Comparison of ENCODE assay signal across 13 mouse cellular contexts in the genomic region with DNA sequence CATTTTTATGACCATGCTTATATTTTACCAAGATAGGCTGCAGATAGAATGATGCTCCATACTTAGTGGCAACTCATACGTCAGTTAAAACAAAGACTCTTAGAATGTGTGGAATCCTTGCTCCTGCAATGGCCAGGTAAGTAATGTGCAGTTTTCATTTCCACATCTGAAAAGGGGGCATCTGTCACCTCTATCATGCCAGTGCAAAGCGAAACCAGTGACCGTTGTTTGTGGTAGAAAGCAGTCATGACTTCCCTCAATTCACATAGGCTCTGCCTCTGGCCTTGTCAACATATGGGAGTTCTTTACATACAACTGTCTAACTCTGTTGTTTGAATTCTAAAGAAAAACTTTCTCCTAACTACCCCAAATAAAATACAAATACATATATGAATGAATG. TPM values are rescaled to one million over a fixed set of nuclear protein-coding genes. Genes with fewer than 3 reads are reported as not detected.
DNase-seq lines count a peak whose midpoint lies in the region; ATAC-seq and TF ChIP-seq lines count a peak whose summit lies in the region.
"Had no signal": no experiment of that assay in that cellular context is flagged by ENCODE, and none has a peak within 500 bp of the region (broad histone marks: within the 10 kb centered on the region; RNA-seq: fewer than 3 reads in every experiment).

No protein-coding gene starts in this region.

- H3K27ac ChIP-seq in heart, embryonic 14.5 days (replicated peaks in 1 of 2; ENCODE audit: control insufficient read depth in 1 of 2, insufficient read depth in 1 of 2, low read depth in 2 of 2, low read length in 2 of 2) = peak overlapping the region in 1 of 2 experiments; percentile 30; a peak in 1 of 4 replicates
- H3K27ac ChIP-seq in lung, embryonic 16.5 days (ENCODE audit: low read length) = no peak overlapping the region
- peak overlapping the region; percentile 85 for H3K27ac ChIP-seq in bone marrow macrophage, adult 2 months (ENCODE audit: insufficient read depth, low read depth, low read length)
- H3K27ac ChIP-seq: layer of hippocampus, adult 2 months; limb, embryonic 13.5 days had no signal

- no peaks in the 10 kb centered on the region for H3K27me3 ChIP-seq in heart, embryonic 14.5 days (ENCODE audit: control insufficient read depth, insufficient read depth, low read length)
- no peaks in the 10 kb centered on the region for H3K27me3 ChIP-seq in lung, embryonic 16.5 days (ENCODE audit: control insufficient read depth, insufficient read depth, low read depth, low read length)
- H3K27me3 ChIP-seq: limb, embryonic 13.5 days had no signal

- no peaks in the 10 kb centered on the region for H3K36me3 ChIP-seq in heart, embryonic 14.5 days (ENCODE audit: control insufficient read depth, insufficient read depth, low read length)
- no peaks in the 10 kb centered on the region for H3K36me3 ChIP-seq in lung, embryonic 16.5 days (ENCODE audit: control insufficient read depth, insufficient read depth, low read length)
- H3K36me3 ChIP-seq: limb, embryonic 13.5 days had no signal

- TF ChIP-seq CTCF in bone marrow macrophage, adult 2 months (IDR thresholded peaks at IDR 0.05; ENCODE audit: low read depth, low read length) = no peak

- no peak overlapping the region for H3K9ac ChIP-seq in heart, embryonic 14.5 days (ENCODE audit: low read length)
- no peak overlapping the region for H3K9ac ChIP-seq in lung, embryonic 16.5 days (ENCODE audit: low read length)
- H3K9ac ChIP-seq: limb, embryonic 13.5 days had no signal

- no peak for TF ChIP-seq POLR2A in bone marrow macrophage, adult 2 months (IDR thresholded peaks at IDR 0.05; ENCODE audit: borderline replicate concordance, low read depth, low read length)

- DNase-seq in heart, postnatal 4 days = no peak
- no peak for DNase-seq in lung, adult 18-20 months
- no peak for DNase-seq in Muller cell, postnatal 12 days (ENCODE audit: inconsistent ontology term)
- DNase-seq: right cerebral cortex, adult 18-20 months had no signal

- peak overlapping the region; percentile 66 for H3K4me2 ChIP-seq in heart, embryonic 14.5 days (ENCODE audit: low read length)
- peak overlapping the region; percentile 19 for H3K4me2 ChIP-seq in lung, embryonic 16.5 days (ENCODE audit: low read depth, low read length)
- H3K4me2 ChIP-seq: limb, embryonic 13.5 days had no signal

- 60% methylated on average over 3 of the region's 3 CpGs for WGBS in heart, embryonic 14.5 days
- 69% methylated on average over 3 of the region's 3 CpGs for WGBS in lung, embryonic 16.5 days

- no peaks in the 10 kb centered on the region for H3K9me3 ChIP-seq in heart, embryonic 14.5 days (ENCODE audit: control insufficient read depth, low read length)
- no peaks in the 10 kb centered on the region for H3K9me3 ChIP-seq in lung, embryonic 16.5 days (ENCODE audit: control insufficient read depth, low read length)
- H3K9me3 ChIP-seq: limb, embryonic 13.5 days had no signal

- H3K4me1 ChIP-seq in heart, embryonic 14.5 days (ENCODE audit: control insufficient read depth in 2 of 2, insufficient read depth in 2 of 2, low read length in 2 of 2) = peaks cover 0 to 8% of the 10 kb centered on the region in 2 experiments; a peak in 2 of 4 replicates
- H3K4me1 ChIP-seq in lung, embryonic 16.5 days (replicated peaks; ENCODE audit: control insufficient read depth, insufficient read depth, low read length) = peaks cover 4% of the 10 kb centered on the region; the same call in 1 of the 2 replicates
- H3K4me1 ChIP-seq in bone marrow macrophage, adult 2 months (ENCODE audit: control insufficient read depth, insufficient read depth, low read length) = peaks cover 31% of the 10 kb centered on the region
- H3K4me1 ChIP-seq: limb, embryonic 13.5 days had no signal

- H3K4me3 ChIP-seq in heart, embryonic 14.5 days (ENCODE audit: control insufficient read depth in 1 of 2, insufficient read depth in 1 of 2, low read depth in 1 of 2, low read length in 2 of 2) = peak overlapping the region in 1 of 2 experiments; percentile 28; a peak in 2 of 4 replicates
- peak overlapping the region; percentile 14; the same call in 1 of the 2 replicates for H3K4me3 ChIP-seq in lung, embryonic 16.5 days (ENCODE audit: low read length)
- H3K4me3 ChIP-seq in bone marrow macrophage, adult 2 months (ENCODE audit: insufficient read depth, low read length) = peak overlapping the region; percentile 41
- H3K4me3 ChIP-seq: layer of hippocampus, adult 2 months; limb, embryonic 13.5 days; myocyte had no signal

- no peak for ATAC-seq in heart, embryonic 14.5 days (ENCODE audit: insufficient number of reproducible peaks, insufficient read depth, low FRiP score, low read depth)
- ATAC-seq in lung, embryonic 16.5 days (ENCODE audit: low read depth) = no peak
- peak; percentile 39; the same call in 1 of the 2 replicates for ATAC-seq in megakaryocyte, adult 5-6 weeks (ENCODE audit: poor library complexity, severe bottlenecking)
- no peak for ATAC-seq in erythroid progenitor cell, adult 5-6 weeks (replicated peaks; ENCODE audit: low FRiP score, poor library complexity, severe bottlenecking)
- ATAC-seq: hindbrain, embryonic 16.5 days had no signal

RNA-seq across cellular contexts. Expression of gene Klhl6, which starts 1.8 kb away (rescaled TPM):
- polyA plus RNA-seq in heart, embryonic 14.5 days (2014; fragmentation: Nextera tagmentation; extraction: Ambion mirVana) = 19.4 and 20.0 TPM in 2 replicates
- total RNA-seq in heart, postnatal 4 days (2021) = 10 to 100 TPM; 12.4 to 12.5 TPM
- polyA plus RNA-seq in lung, embryonic 16.5 days (2015; fragmentation: Nextera tagmentation; extraction: Ambion mirVana) = 16.7 and 18.3 TPM in 2 replicates
- 47.2 and 50.7 TPM in 2 replicates for polyA plus RNA-seq in bone marrow macrophage, adult 2 months (2012; ENCODE audit: insufficient read depth, insufficient read length, missing spikeins)
- 68.4 and 71.2 TPM in 2 replicates for total RNA-seq in megakaryocyte, adult 5-6 weeks (2015)
- 106 and 107 TPM in 2 replicates for total RNA-seq in megakaryocyte, adult 5-6 weeks (2017)
- 12.6 and 18.4 TPM in 2 replicates for total RNA-seq in erythroid progenitor cell, adult 5-6 weeks (2015; ENCODE audit: low replicate concordance)
- 11.1 and 35.2 TPM in 2 replicates for total RNA-seq in erythroid progenitor cell, adult 5-6 weeks (2017; ENCODE audit: low replicate concordance)
